Mouse (Mus musculus) myocyte (in vitro differentiated cells): Measurements from ENCODE around the gene Hps4. TPM values are rescaled to one million over a fixed set of nuclear protein-coding genes. Genes with fewer than 3 reads are reported as not detected.
A peak's percentile ranks its signal among the peaks of the same experiment; 100 is the strongest.

Experiments
- H3K27me3 ChIP-seq: one replicate; pipeline ENCODE4 v1.6.1; 2011; ENCODE audit not compliant: control insufficient read depth, insufficient read depth, insufficient read length
- H3K36me3 ChIP-seq: one replicate; pipeline ENCODE4 v1.6.1; 2011; ENCODE audit not compliant: control insufficient read depth, insufficient read depth
- H3K4me2 ChIP-seq: one replicate; pipeline ENCODE4 v1.6.1; 2011; ENCODE audit warnings: low read depth, control low read depth
- H3K4me3 ChIP-seq: one replicate; pipeline ENCODE4 v1.5.1; 2011; ENCODE audit warnings: mild to moderate bottlenecking, control low read depth, moderate library complexity
- H3K79me2 ChIP-seq: one replicate; pipeline ENCODE4 v1.6.1; 2011; ENCODE audit not compliant: control insufficient read depth, insufficient read depth
- H3ac ChIP-seq: one replicate; pipeline ENCODE4 v1.6.1; 2011; ENCODE audit not compliant: control insufficient read depth, insufficient read length
- CEBPB ChIP-seq: IDR thresholded peaks from 2 replicates; pipeline ENCODE4 v1.6.1; 2011; ENCODE audit warnings: mild to moderate bottlenecking, moderate library complexity; ENCODE audit not compliant: poor library complexity, insufficient read depth, severe bottlenecking
- E2F4 ChIP-seq: IDR thresholded peaks from one replicate; pipeline ENCODE4 v1.6.1; 2011; ENCODE audit warnings: mild to moderate bottlenecking, control low read depth, moderate library complexity; ENCODE audit not compliant: insufficient read depth
- MAX ChIP-seq: IDR thresholded peaks from one replicate; pipeline ENCODE4 v1.6.1; 2011; ENCODE audit warnings: low read depth, mild to moderate bottlenecking, control low read depth
- MYOD1 ChIP-seq, 3 experiments: IDR thresholded peaks; one replicate each; pipeline ENCODE4 v1.6.1; 2011; ENCODE audit warnings: control low read depth in 2 of 3, low read depth in 2 of 3, mild to moderate bottlenecking in 2 of 3, moderate library complexity in 1 of 3; ENCODE audit not compliant: insufficient read length in 2 of 3, control insufficient read depth in 1 of 3
- MYOG ChIP-seq, 3 experiments: IDR thresholded peaks; one replicate each; pipeline ENCODE4 v1.6.1; 2011; ENCODE audit warnings: control low read depth in 2 of 3, low read depth in 2 of 3, mild to moderate bottlenecking in 2 of 3; ENCODE audit not compliant: insufficient read length in 2 of 3, control insufficient read depth in 1 of 3, insufficient read depth in 1 of 3
- POLR2A ChIP-seq: IDR thresholded peaks from one replicate; pipeline ENCODE4 v1.6.1; 2011; ENCODE audit warnings: low read depth, mild to moderate bottlenecking, control low read depth, moderate library complexity; ENCODE audit not compliant: insufficient read length
- POLR2AphosphoS2 ChIP-seq: IDR thresholded peaks from one replicate; pipeline ENCODE4 v1.6.1; 2011; ENCODE audit warnings: low read depth, control low read depth; ENCODE audit not compliant: insufficient read length
- REST ChIP-seq: IDR thresholded peaks from one replicate; pipeline ENCODE4 v1.6.1; 2011; ENCODE audit warnings: mild to moderate bottlenecking, control low read depth, moderate library complexity; ENCODE audit not compliant: insufficient read depth, insufficient read length
- SRF ChIP-seq: IDR thresholded peaks from one replicate; pipeline ENCODE4 v1.6.1; 2011; ENCODE audit warnings: low read depth; ENCODE audit not compliant: control insufficient read depth, insufficient read length
- TCF12 ChIP-seq: IDR thresholded peaks from one replicate; pipeline ENCODE4 v1.6.1; 2011; ENCODE audit warnings: mild to moderate bottlenecking, control low read depth; ENCODE audit not compliant: poor library complexity, insufficient read depth, severe bottlenecking
- TCF3 ChIP-seq: IDR thresholded peaks from one replicate; pipeline ENCODE4 v1.6.1; 2011; ENCODE audit warnings: low read depth, control low read depth; ENCODE audit not compliant: insufficient read length
- USF1 ChIP-seq: IDR thresholded peaks from one replicate; pipeline ENCODE4 v1.6.1; 2011; ENCODE audit warnings: low read depth, mild to moderate bottlenecking, control low read depth, moderate library complexity
- polyA plus RNA-seq: library from polyadenylated mRNA; unstranded; fragments of >200 nt; fragmentation: generic; extraction: Trizol; gene quantifications from one replicate; pipeline ENCODE4 v1.2.1, GENCODE M21; 2012; ENCODE audit warnings: missing spikeins

The Hps4 gene
- polyA plus RNA-seq, 1 experiment: 19.1 TPM

DNA sequence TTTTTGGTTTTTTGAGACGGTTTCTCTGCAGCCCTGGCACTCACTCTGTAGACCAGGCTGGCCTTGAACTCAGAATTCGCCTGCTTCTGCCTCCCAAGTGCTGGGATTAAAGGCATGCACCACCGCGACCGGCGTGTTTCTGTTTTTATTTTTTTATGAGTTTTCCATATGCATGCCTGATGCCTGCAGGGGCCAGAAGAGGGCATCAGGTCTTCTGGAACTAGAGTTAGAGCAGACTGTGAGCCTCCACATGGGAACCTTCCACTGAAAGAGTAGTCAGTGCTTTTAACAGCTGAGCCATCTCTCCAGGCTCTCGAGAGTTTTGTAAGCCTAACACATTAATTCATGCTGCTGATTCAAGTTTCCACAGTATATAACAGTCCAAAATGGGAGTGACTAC is 3.7 kb upstream of the Hps4 start:
- peaks cover 21% of the 10 kb centered on the region for H3K36me3 ChIP-seq
- TF ChIP-seq CEBPB: no peak
- no peak for TF ChIP-seq TCF12
- TF ChIP-seq SRF: no peak
- TF ChIP-seq MAX: no peak
- TF ChIP-seq MYOG (IDR thresholded peaks at IDR 0.05; ENCODE audit: control insufficient read depth in 1 of 3, insufficient read depth in 1 of 3, insufficient read length in 2 of 3, low read depth in 2 of 3): no peak
- TF ChIP-seq E2F4: no peak

GRCm38 (mm10) chr5:112343205-112343595 is 317 bp downstream of the Hps4 start:
- peak overlapping the region; percentile 89 for H3ac ChIP-seq
- peak overlapping the region; percentile 82 for H3K4me3 ChIP-seq
- H3K27me3 ChIP-seq: no peaks in the 10 kb centered on the region
- peak overlapping the region; percentile 89 for H3K4me2 ChIP-seq
- H3K79me2 ChIP-seq: peaks cover 8% of the 10 kb centered on the region
- H3K36me3 ChIP-seq: peaks cover 7% of the 10 kb centered on the region
- TF ChIP-seq POLR2A (no peak), POLR2AphosphoS2 (no peak), REST (no peak), E2F4 (no peak), USF1 (no peak)

More for the DNA sequence above, 3.7 kb upstream of the Hps4 start:
- Histone ChIP-seq H3K4me2 (no peak overlapping the region), H3K27me3 (no peaks in the 10 kb centered on the region), H3K79me2 (peaks cover 8% of the 10 kb centered on the region), H3ac (no peak overlapping the region), H3K4me3 (no peak overlapping the region)

DNA sequence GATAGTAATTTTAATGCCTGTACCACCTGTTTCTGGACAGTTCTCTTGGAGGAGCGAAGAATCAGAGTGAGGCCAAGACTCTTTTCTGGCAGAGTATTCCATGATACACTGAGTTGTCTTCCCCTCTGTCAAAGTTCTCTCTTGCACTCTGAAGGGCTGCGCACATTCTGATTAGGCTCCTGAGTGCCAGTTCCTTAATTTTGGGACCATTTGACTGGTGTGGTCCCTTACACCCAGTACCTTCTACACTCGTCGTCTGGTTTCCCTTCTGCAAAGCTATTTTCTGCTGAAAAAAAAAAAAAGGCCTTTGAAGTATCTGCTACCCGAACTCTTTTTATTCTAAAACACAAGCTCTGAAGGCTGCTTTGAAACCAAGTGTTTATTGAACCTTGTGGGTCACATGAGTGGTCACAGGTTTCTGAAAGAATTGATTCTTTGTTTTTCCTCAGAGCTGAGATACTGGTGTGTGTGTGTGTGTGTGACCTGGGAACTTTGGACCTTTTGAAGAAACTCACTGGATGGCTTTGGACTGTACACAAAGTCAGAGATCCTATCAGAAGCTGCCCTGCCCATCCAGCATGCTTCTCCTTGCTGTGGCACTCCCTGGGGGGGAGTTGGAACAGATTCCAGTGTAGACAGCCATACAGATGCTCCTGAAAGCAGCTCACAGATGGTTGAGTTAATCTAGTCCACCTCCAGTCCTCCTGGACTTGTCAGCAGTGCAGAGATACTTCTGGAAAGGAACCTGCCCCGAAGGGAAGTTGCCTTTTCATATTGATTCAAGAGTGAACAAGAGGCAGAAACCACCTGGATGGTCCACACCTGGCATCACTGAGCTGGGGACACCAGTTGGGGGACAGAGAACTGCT is 1.4 kb downstream of the Hps4 start:
- H3K4me2 ChIP-seq: peak overlapping the region; percentile 89

DNA sequence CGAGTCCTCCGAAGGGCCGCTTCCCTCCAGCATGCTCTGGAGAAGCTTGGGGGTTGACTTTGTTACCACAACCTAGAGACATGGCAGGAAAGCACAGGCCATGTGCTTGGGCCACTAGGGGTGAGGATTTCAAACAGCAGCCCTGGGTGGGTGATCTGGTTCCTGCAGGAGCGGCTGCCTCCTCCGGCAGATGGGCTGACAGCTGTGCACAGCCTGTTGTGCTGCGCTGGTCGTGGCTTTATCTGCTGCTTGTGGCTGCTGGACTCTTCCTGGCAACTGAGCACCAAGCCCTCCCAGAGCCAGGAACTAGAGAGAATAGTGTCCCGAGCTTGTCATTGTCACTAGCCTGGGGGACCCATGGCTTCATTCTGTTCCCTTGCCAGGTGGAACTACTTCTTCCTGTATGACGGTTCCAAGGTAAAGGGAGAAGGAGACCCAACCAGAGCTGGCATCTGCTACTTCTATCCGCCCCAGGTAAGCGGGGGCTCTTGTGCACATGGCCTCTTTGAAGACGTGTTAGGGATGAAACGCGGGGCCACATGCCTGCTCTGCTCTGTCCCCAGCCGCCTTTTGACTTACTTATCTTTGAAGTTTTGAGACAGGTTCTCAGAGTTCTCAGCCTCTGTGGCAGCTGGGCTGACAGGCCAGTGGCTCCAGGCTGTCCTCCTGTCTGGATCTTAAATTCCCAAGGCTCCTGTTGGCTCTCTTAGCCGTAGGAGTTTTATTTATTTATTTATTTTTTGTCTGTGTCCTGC is 3.5 kb downstream of the Hps4 start:
- no peaks in the 10 kb centered on the region for H3K36me3 ChIP-seq
- H3K4me2 ChIP-seq: no peak overlapping the region
- TF ChIP-seq CEBPB: no peak
- TF ChIP-seq POLR2AphosphoS2: no peak
- TF ChIP-seq MYOD1 (IDR thresholded peaks at IDR 0.05; ENCODE audit: control insufficient read depth in 1 of 3, insufficient read length in 2 of 3, low read depth in 2 of 3): peak in 2 of 3 experiments; percentile 29 to 35
- no peak for TF ChIP-seq E2F4
- no peak for TF ChIP-seq MAX
- TF ChIP-seq MYOG (IDR thresholded peaks at IDR 0.05; ENCODE audit: control insufficient read depth in 1 of 3, insufficient read depth in 1 of 3, insufficient read length in 2 of 3, low read depth in 2 of 3): peak in 1 of 3 experiments; percentile 47
- TF ChIP-seq TCF3: no peak
- TF ChIP-seq USF1: no peak
- no peak for TF ChIP-seq REST
- H3ac ChIP-seq: no peak overlapping the region
- no peak overlapping the region for H3K4me3 ChIP-seq
- no peaks in the 10 kb centered on the region for H3K27me3 ChIP-seq
- H3K79me2 ChIP-seq: peaks cover 8% of the 10 kb centered on the region

More for the DNA sequence above, 1.4 kb downstream of the Hps4 start:
- no peaks in the 10 kb centered on the region for H3K27me3 ChIP-seq
- peaks cover 8% of the 10 kb centered on the region for H3K79me2 ChIP-seq
- no peak overlapping the region for H3ac ChIP-seq
- H3K4me3 ChIP-seq: peak overlapping the region; percentile 82
- TF ChIP-seq MAX (no peak), MYOD1 (IDR thresholded peaks at IDR 0.05; ENCODE audit: control insufficient read depth in 1 of 3, insufficient read length in 2 of 3, low read depth in 2 of 3) (no peak), TCF3 (no peak), REST (no peak)
- H3K36me3 ChIP-seq: no peaks in the 10 kb centered on the region

GRCm38 (mm10) chr5:112349169-112349568 is 6.3 kb downstream of the Hps4 start:
- TF ChIP-seq REST (no peak), E2F4 (no peak), MYOG (IDR thresholded peaks at IDR 0.05; ENCODE audit: control insufficient read depth in 1 of 3, insufficient read depth in 1 of 3, insufficient read length in 2 of 3, low read depth in 2 of 3) (no peak), TCF3 (no peak), CEBPB (no peak), POLR2AphosphoS2 (no peak), SRF (no peak), TCF12 (no peak), POLR2A (no peak), USF1 (no peak), MYOD1 (IDR thresholded peaks at IDR 0.05; ENCODE audit: control insufficient read depth in 1 of 3, insufficient read length in 2 of 3, low read depth in 2 of 3) (no peak), MAX (no peak)
- Histone ChIP-seq H3K79me2 (no peaks in the 10 kb centered on the region), H3K4me3 (no peak overlapping the region), H3K4me2 (no peak overlapping the region), H3ac (no peak overlapping the region), H3K36me3 (no peaks in the 10 kb centered on the region), H3K27me3 (no peaks in the 10 kb centered on the region)
